Mouse (Mus musculus): ENCODE measurements at regions not wholly inside any gene's neighbourhood (a gene's known extent, or its start where the extent isn't known, plus 50 kb on each side); places are given as distances from the start of the nearest gene placed in this dataset.

DNA sequence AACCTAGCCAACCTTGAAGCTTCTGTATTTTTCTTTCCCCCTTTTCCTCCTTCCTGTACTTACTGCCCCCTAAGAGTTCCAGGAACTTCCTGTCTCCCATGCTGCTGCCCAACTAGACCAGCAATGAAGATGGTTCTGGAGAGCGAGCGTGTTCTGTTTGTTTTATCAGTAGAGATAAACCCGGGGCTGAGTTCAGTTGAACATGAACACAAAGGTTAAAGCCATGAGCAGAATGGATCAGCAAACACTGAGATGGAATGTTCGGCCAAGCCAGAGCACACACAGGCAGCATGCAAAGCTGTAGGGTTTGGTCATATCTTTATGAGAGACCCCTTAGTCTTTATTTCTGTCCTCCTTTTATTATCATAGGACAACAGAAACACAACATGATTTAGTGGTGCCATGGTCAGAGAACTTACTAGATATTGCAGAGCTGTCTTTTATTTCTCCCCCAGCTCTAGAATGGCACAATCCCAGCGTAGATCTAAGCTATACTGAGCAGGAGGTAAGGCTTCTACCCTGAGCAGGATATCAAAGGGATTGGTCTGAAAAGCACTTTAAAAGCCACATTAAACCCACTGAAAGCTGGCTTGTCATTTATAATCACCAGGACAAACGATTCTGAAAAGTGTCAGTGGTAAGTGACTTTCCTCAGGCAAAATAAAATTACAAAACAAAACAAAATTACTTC, 105.9 kb upstream of the Peli1 start:
- no peak for DNase-seq (ENCODE audit: low read depth, low spot score)

DNA sequence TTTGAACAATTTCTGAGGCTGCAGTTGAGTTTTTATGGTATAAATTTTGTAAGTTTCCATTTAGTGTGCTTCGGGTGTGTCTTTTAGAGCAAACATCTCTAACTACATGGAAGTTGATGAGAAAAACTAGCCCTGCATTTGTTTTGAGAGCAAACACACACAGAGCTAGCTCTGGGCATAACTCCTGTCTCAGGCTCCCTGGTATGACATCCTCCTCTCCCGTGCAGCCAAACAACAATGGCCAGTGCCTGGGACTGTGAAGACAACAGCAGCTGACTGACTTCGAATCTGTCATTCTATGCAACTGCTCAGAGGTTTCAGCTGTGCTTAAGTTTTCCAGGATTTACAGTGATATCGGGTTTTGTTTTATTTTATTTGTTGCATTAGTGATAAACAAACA, 105.3 kb upstream of the Peli1 start:
- no peak for DNase-seq (ENCODE audit: low read depth, low spot score)

DNA sequence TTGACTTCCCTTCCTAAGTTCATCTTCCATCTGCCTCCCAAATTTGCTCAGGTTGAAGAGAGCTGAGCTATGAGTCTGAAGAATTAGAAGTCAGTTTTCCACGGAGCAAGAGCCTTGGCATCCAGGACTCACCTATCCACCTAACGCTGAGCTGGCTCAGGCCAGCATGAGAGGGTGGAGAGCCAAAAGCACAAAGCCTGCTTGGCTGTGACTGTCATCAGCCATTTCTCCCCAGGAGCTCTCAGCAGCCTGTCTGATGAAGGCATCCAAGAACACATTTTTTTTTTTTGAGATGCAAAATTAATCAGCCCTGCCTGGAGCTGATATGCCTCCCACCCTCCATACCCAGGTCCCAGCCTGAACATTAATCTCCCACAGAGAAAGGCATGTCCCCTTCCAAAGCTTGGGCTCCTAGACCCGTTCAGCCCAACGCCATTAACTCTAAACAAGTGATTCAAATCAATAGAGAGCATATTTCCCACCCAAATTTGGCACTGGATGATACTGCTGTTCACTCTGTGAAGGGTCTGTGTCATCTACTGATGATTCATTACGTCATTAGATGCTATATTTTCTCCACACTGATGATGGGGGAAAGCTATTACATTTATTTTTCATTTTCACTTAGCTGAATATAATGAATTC, 103.8 kb upstream of the Peli1 start:
- no peak for DNase-seq (ENCODE audit: low read depth, low spot score)

DNA sequence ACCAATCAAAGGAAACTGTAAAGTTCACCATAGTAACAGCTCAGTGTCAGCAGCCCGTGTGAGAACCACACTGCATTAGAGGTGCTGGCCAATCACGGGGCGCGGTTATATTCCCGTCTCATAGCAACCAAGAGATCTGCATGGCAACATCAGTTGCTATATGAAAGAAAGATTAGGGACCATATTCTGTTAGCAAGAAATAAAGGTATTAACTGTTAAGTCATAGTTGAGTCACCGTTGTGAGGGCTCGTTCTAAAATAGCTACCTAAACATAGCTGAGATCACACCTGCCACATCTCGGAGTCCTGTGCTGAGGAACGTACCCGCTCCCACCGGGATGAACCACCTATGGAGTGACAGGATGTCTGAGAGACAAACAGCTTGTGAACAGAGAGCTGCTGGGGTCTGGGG, 103.2 kb upstream of the Peli1 start:
- peak; percentile 91 for DNase-seq (ENCODE audit: low read depth, low spot score)

DNA sequence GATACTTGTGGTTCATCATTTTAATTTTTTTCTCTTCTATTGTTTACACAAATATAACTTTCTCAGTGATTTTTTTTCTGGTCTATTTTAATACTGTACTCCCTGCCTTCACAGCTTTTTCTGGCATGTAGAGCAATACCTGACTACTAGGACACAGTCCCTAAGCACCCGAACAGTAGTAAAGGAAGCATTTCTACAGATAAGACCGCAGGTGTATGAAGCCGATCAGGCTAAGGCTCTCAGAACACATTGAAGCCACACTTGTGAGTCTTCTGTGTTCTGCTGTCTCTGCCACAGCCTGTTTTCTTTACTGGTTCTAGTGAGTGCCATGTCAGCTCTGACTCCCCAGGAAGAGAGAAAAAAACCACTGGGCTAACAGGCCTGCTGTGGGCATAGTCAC, 102.2 kb upstream of the Peli1 start:
- no peak for DNase-seq (ENCODE audit: low read depth, low spot score)

DNA sequence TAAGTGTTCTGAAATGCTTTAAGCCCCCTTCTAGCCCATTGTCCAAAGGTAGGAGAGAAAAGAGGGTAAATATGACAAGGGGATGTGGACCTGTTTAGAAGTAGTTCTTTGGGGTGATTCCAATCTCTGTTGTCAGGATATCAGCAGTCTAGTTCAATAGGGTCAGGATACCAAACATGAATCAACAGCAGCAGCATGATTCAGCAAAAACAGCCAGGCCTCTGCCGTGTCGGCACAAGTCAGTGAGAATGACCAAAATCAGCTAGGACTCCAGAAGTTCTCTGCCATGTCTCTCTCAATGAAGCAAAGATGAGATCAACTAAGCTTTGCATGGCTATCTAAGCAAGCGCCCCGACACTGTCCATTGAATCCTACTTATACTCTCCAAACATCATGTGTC, 97.5 kb upstream of the Peli1 start:
- DNase-seq (ENCODE audit: low read depth, low spot score), result no peak

DNA sequence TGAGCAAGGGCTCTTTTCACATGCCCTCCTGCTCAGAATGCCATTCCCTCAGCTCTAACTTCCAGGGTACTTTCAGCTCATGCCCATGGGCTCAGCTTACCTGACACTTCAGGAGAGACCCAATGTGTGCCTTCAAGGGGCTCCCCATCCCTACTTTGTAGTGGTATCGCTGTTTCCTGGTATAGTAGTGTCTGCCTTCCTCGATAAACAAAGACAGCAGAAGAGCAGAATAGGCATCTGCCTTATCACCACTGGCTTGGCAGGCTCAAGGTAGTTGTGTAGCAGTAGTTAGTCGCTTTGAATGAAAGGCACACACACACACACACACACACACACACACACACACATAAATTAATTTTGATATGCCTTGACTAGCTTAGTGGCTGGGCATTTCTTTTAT, 89.7 kb upstream of the Peli1 start:
- DNase-seq (ENCODE audit: low read depth, low spot score), result no peak

DNA sequence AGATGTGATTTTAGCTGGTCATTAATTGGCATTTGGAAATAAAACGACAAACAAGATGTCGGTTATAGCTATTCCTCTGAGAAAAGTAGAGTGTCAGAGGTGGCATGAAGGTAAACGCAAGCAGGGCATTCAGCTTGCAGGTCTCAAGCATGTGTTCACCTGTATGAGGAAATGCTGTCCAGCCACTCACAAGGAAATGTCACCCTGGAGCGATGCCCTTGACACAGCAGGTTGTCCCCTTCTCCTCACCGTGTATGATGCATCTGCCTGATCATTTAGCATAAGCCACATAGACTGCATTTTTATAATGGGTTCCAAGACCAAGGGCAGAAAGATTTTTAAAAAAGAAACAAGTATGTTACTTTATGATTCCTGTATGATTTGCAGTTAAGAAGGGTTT, 83.9 kb upstream of the Peli1 start:
- DNase-seq (ENCODE audit: low read depth, low spot score), result no peak

DNA sequence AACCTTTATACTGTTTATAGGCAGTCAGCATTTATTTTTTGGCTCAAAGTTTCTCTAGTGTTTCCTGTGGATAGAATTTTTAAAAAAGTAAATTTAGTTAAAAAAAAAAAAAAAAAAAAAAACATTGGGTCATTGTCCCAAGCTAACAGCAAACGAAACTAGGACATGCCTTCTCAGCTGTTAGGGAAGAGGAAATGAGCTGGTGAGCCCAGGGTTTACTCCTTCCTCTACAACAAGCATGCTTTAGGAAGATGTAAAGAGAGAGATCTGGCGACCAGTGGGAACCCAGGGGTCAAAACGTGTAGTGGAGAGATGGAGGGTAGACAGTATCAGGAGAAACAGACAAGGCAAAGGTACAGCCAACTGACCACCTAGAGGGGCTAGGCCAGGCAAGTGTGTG, 81.6 kb upstream of the Peli1 start:
- DNase-seq (ENCODE audit: low read depth, low spot score), result no peak

DNA sequence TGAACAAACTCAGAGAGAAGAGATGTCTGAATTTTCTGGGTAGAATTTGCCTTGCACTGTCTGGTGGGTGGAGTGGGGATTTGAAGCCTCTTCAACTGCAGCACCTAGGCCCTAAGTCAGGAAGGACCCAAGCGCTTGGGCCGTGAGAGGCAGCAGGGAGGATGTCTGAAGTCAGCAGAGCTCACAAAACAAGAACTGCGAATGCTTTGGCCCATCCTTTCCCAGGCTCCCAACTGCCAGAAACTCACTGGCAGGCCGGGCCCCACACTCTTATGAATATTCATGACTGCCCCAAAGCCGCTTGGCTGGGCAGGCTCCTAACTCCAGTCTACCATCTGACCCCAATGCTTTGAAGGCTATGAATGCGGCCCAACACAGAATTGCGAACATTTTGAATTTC, 80.2 kb upstream of the Peli1 start:
- no peak for DNase-seq (ENCODE audit: low read depth, low spot score)

DNA sequence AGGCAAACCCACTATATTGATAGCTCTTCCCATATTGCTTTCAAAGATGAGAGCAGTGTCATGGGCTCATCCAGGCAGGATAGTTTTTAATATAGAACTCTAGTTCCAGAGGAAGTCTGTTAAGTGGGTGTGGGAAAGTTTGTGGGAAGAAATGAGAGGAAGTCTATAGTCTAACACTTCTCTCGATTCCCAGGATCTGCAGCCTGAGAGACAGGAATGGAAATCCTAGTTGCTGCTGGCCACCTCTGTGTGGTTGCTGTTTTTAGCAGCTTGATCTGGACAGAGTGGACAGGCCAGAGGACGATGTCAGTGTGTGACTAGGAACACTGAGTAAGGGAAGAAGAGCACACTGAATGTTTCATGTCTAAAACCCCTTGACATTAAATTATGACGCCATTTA, 76.8 kb upstream of the Peli1 start:
- no peak for DNase-seq (ENCODE audit: low read depth, low spot score)

DNA sequence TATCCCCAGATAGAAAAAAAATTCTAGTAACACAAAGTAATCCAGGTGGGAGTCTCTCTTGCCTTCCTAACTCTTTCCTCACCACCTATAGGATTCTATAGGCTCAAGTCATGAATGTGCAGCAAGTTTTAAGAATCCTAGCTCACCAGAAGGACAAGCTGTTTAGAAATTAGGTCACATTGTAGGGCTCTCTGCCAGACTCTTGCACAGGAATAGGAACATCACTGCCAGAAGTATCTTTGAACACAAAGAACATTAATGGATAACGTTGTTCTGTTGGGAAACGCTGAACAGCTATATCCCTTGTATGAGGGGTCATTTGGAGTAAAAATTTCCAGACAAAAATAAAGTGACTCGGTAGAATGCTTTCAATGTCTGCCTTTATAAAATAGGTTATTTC, 75.6 kb upstream of the Peli1 start:
- DNase-seq (ENCODE audit: low read depth, low spot score), result no peak

DNA sequence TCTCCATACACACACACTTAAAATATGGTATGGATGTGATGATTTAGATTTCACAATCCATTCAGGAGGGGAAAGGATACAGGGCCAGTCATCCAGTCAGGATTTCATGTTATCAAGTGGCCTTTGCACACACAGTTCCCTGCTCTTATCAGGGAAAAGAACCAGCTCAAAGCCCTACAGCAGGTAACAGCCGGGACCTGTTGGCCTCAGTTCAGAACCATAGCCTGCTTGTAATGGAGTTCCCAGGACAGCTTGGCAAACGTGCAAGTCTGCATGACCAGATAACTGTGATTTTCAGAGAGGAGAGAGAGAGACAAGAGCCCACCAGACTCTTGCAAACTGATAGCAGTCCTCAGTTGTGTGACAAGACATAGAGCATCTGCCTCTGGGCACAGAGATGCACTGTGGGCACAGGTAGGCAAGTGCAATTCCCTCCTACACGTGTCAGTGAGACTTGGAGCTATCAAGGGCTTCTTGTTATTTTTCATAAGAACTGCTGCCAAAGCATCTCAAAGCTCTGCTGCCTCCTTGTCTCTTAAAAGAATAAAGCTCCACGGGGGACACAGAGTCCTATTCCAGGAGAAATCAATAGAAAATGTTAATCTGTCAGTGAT, 74.9 kb upstream of the Peli1 start:
- no peak for DNase-seq (ENCODE audit: low read depth, low spot score)

DNA sequence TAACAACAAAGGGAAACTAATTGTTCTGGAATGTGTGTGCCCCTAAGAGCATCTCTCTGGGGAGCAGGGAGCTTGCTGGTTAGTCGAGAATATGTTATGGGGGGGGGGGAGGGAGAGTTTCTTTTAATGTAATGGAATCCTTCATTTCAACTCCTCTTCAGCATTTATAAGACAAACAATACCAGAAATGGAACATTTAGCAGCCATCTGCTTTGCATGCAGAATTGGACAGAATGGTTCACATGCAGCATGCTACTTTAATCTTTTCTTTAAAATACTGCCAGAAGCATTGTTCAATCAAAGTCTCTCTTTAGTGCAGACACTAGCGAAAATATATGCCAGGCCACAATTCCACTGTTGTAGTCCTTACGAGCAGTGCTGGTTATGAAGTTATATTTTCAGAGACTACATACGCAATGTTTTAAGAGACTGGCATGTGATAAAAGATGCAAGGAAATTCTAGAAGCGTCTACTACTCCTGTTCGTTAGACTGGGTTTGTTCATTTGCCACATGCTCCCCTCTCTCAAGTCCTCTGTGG, 74.2 kb upstream of the Peli1 start:
- no peak for DNase-seq (ENCODE audit: low read depth, low spot score)

DNA sequence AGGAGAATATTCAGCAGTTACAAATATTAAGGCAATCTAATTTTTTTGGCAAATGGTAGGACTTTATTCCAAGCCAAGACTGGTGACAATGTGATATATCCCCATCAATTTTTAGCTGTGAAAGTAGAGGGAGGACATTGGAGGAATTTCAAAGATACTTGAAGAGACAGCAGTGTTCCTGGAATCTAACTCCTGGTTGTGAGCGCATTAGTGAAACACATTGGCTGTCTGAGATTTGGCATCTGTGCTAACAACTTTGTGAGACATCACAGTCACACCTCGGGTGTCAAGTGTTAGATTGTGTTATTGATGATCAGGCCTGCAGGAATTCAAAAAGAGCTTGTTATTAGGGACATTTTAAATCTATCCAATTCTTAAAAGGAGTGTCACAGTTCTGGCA, 71.3 kb upstream of the Peli1 start:
- no peak for DNase-seq (ENCODE audit: low read depth, low spot score)

DNA sequence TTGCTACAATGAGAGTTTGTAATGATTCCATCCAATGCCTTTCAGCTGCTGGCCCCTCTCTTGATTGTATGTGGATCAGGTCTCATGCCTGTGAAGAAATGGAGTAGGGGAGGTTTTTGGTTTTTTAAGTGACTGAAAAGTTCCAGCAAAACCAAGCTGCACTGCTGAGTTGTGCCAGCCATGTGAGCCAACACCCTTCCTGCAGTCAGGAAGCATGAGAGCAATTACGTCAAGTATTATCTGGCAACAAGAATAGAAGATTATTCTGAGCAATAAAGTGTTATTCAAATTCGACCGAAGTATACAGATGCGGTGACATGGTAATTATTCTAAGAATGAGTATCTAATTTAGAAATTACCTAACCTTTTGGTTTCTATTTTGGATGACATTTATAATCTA, 67.0 kb upstream of the Peli1 start:
- DNase-seq (ENCODE audit: low read depth, low spot score), result no peak

DNA sequence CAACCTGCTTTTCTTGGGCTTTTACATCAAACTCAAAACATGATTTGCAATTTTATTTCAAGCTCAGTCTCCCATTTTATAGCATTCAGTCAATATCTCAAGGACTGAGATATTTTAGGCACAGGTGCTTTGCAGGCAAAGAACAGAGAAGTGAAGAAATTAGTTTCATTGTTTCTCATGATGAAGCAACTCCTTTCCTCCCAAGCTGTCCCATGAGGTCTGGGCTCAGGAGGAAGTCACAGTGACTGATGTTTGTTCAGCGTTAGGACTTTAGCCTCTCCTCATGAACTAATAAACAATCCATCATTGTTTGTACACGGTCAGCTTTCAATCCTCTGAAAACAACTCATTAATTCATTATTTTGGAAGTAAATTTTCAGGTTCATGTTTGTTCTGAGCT, 66.6 kb upstream of the Peli1 start:
- DNase-seq (ENCODE audit: low read depth, low spot score), result no peak

DNA sequence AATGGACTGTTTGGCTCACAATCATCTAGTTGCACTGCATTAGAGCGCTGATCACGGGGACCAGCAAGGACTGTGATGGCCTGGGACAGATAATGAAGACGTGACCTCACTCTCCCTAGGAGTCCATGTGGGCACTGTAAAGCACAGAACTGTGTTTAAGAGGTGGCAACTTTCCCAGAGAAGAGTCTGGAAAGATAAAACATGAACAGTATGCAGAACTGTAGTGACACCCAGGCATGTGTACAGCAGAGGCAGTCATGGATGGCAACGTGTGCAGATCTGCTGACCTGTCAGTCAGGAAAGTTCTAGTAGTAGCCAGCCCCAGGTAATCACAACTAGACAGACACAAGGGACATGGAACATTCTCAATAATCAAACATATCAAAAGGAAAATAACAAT, 63.8 kb upstream of the Peli1 start:
- no peak for DNase-seq (ENCODE audit: low read depth, low spot score)

DNA sequence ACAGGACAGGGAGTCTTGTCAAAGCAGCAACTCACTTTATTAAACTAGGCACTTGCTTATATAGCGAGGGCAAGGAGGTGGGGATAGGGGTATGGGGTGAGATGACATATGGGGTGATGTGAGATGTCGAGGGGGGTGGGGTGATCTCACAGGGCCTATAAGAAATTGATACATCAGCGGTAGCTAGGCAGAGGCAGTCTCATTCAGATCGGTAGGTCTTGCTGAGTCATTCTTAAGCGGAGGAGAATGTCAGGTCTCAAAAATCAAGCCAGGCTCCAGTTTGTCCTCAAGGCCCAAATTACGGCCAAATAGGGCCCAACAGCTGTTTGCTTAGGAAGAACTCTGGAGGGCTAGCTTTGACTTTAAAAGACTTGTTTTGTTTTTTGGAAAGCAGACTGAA, 60.7 kb upstream of the Peli1 start:
- no peak for DNase-seq (ENCODE audit: low read depth, low spot score)

DNA sequence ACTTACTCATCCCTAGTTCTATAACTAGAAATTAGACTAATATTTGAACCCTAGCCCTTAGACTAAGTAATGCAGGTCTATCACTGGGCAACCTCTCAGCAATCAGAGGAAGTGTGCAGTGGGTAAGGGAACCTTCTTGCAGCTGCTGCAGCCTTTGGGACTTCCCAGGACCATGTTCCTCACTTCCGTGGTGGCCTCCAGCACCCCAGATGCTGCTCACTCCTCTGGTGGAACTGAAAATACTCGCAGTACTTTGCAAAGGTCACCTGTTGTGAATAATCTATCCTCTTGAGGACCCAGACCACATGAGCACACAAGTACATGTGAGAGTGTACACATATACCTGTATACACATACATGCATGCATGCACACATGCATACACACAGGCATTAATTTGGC, 59.3 kb upstream of the Peli1 start:
- DNase-seq (ENCODE audit: low read depth, low spot score), result no peak

DNA sequence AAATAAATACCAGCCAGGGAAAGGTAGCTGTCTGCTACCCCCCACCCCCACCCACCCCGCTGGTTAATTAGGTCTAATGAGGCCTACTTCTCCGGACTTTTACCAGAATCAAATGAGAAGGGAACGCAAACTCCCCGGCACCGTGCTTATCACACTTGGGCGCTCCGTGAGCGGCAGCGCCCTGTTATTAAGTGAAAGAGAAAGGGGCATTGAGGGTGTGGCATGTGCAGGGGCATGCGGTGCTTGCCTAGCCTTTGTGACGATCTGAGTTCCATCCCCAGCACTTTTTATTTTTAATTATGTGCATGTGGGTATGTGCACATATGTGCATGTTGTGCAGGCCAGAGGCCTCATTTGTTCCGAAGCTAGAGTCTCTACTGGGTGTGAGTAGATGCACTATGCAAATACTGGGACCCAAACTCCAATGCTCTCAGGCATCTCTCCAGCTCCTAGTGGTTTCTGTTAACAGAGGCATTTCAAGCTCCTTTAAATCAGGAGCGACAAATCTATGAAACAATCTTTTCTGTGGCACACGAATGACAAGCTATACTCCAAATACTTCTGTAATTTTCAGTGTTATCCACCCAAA, 57.8 kb upstream of the Peli1 start:
- DNase-seq (ENCODE audit: low read depth, low spot score), result no peak

DNA sequence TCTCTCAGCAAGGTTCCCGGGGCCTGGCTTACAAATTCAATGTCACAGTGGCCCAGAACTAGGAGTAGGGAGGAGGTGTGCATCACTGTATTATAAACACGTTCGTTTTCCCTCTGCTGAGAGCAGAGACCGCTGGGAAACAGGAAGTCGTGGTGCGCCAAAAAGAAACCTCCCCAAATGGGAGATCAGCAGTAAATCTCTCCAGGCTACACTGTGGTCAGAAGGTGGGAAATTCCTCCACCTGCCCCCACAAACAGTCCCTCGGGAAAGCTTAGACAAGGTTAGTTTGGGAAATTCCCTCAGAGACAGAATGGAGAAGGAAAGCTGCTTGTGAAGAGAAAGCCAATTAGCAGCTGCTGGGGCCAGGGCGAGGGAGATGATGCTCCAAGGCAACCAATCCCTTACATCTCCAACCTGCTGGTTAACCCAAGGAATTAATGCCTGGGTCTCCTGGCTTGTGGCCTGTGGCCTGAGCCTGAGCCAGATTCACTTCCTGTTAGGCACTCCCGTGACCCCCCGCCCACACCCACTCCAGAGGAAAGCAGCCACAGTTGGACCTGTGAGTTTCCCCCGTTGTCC, 57.2 kb upstream of the Peli1 start:
- DNase-seq (ENCODE audit: low read depth, low spot score), result no peak
